Mouse (Mus musculus) ovary, adult 2 months (tissue): ENCODE measurements around the gene Setdb2. TPM values are rescaled to one million over a fixed set of nuclear protein-coding genes. Genes with fewer than 3 reads are reported as not detected.

ENCODE experiments used
- polyA plus RNA-seq: library from polyadenylated mRNA; depleted of rRNA; stranded (reverse); fragments of >200 nt; gene quantifications from 2 replicates; pipeline ENCODE4 v1.2.3, GENCODE M21; 2012; rRNA removed

Setdb2 gene
- polyA plus RNA-seq, result 4.5 and 5.9 TPM in 2 replicates

DNA sequence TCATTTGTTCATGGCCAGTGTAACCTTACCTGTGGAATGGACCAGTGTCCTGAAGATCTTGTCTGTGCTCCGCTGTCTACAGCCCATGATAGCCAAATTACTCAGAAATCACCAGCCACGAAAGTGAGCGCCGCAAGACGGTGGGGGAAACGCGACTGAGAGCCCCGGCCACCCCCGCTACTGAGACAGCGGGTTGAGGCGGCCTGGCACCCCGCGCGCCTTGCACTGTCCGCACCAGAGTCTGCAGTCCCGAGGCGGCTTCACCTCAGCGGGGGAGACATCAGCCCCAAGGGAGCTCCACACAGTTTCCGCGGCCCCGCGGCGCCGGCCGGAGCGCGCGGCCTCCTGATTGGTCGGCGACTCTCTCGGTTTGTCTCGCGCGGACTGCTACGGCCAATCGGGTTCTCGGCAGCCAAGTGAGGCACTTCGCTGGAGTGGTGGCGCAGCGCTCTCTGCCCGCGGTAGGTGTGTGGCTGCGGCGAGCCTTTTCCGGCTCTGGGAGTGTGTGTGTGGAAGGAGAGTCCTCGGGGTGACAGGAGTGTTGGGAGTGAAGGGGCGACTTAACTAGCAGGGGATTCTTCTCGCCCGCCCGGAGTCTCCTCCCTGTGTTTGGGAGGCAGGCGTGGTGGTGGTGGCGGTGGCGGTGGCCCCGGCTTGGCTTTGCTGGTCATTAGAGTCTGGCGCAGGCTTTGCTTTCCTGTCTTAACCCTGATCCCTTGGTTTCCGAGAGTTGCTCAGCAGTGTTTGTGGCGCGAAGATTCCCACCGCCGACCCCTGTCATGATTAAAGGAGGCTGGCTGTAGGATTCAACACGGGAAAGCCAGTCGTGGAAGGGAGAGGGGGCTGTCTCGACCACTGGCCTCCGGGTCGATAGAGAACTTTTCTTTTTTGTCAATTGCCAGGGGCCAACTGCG is at the start of gene Setdb2, which contains the start of gene Cab39l:
Setdb2 (minus strand) TSS at position 327 of the 914 bp plus-strand sequence.
Cab39l (plus strand) TSS at position 415 of the 914 bp plus-strand sequence.

GRCm38 (mm10) chr14:59395281-59395680 is 45.4 kb downstream of the Setdb2 start, which contains the start of gene Phf11c:
Phf11c (minus strand) TSS chr14:59395381.

DNA sequence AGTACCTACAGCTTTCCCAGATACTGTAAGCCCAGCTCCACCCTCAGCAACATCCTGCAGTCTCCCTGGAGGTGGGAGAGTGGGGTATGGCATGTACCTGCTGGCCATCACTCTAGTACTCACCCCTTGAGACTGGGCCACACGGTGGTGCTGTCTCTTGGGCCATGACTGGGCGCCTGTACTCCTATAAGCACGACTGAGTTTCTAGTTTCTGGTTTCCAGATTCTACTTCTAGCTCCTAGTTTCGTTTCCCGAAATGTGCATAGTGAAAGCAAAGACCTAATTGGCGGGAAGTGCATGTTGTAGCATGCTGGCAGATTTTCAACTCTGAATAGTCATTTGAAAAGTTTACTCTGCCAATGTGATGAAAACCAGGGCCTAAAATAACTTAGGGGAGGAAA is 75.4 kb downstream of the Setdb2 start, which contains the start of gene Phf11d:
Phf11d (minus strand) TSS at position 227 of the 401 bp plus-strand sequence.

Other genes starting within 250 kb of the Setdb2 start
- gene Rcbtb1, start 239.7 kb downstream of the Setdb2 start, polyA plus RNA-seq, result 19.9 and 24.3 TPM in 2 replicates
- not detected in 2 replicates for gene Gm6904, start 180.7 kb downstream of the Setdb2 start, polyA plus RNA-seq
- gene Phf11a, start 143.4 kb downstream of the Setdb2 start, polyA plus RNA-seq, result 0.42 and 0.59 TPM in 2 replicates
- 0.40 and 0.46 TPM in 2 replicates for gene Phf11b, start 99.5 kb downstream of the Setdb2 start, polyA plus RNA-seq
- gene Phf11d, start 75.4 kb downstream of the Setdb2 start, polyA plus RNA-seq, result 5.9 and 6.9 TPM in 2 replicates
- 0.09 and 0.23 TPM in 2 replicates for gene Phf11c, start 45.5 kb downstream of the Setdb2 start, polyA plus RNA-seq
- 5.4 and 5.7 TPM in 2 replicates for gene Cab39l, start 88 bp upstream of the Setdb2 start, polyA plus RNA-seq
- 2.0 and 3.9 TPM in 2 replicates for gene Cdadc1, start 157.1 kb upstream of the Setdb2 start, polyA plus RNA-seq
- 11.8 and 15.7 TPM in 2 replicates for gene Shisa2, start 184.4 kb upstream of the Setdb2 start, polyA plus RNA-seq